Mouse (Mus musculus) forebrain, embryonic 16.5 days (tissue): ENCODE results near the gene Dlgap4. TPM values are rescaled to one million over a fixed set of nuclear protein-coding genes. Genes with fewer than 3 reads are reported as not detected.
A peak's percentile ranks its signal among the peaks of the same experiment; 100 is the strongest.

Experiments
- ATAC-seq: fragments of 200-750 bp; cut with Nextera tagmentation; 2 replicates; pipeline ENCODE4 v1.8.0; 2017; ENCODE audit warnings: mild to moderate bottlenecking, moderate library complexity
- H3K27ac ChIP-seq: fragments of 300-500 bp; sonication (generic); 2 replicates; pipeline ENCODE4 v1.5.1; 2014; ENCODE audit warnings: low read length, control low read depth
- H3K27me3 ChIP-seq: fragments of 300-500 bp; sonication (generic); replicated peaks from 2 replicates; pipeline ENCODE4 v1.6.1; 2014; ENCODE audit warnings: low read length; ENCODE audit not compliant: control insufficient read depth, insufficient read depth
- H3K36me3 ChIP-seq: fragments of 300-500 bp; sonication (generic); 2 replicates; pipeline ENCODE4 v1.6.1; 2014; ENCODE audit not compliant: control insufficient read depth, insufficient read depth
- H3K4me1 ChIP-seq: fragments of 300-500 bp; sonication (generic); replicated peaks from 2 replicates; pipeline ENCODE4 v1.6.1; 2014; ENCODE audit warnings: low read length; ENCODE audit not compliant: control insufficient read depth, insufficient read depth
- H3K4me2 ChIP-seq: fragments of 300-500 bp; sonication (generic); 2 replicates; pipeline ENCODE4 v1.6.1; 2014; ENCODE audit warnings: mild to moderate bottlenecking, low read length, control low read depth
- H3K4me3 ChIP-seq: fragments of 300-500 bp; sonication (generic); replicated peaks from 2 replicates; pipeline ENCODE4 v1.5.1; 2014; ENCODE audit warnings: mild to moderate bottlenecking, low read length, control low read depth
- H3K9ac ChIP-seq: fragments of 300-500 bp; sonication (generic); replicated peaks from 2 replicates; pipeline ENCODE4 v1.6.1; 2014; ENCODE audit warnings: low read depth, low read length, control low read depth
- H3K9me3 ChIP-seq: fragments of 300-500 bp; sonication (generic); 2 replicates; pipeline ENCODE4 v1.6.1; 2016; ENCODE audit warnings: low read length; ENCODE audit not compliant: control insufficient read depth
- WGBS: fragments of 180-500 bp; shearing (Covaris S2); extraction: QIAGEN DNeasy Blood & Tissue Kit; methylation state at CpG from one replicate; pipeline ENCODE4 v1.1.7; 2014; 5-methylcytosine and 5-hydroxymethylcytosine counted together
- polyA plus RNA-seq: library from polyadenylated mRNA; unstranded; fragments of >200 nt; fragmentation: Nextera tagmentation; extraction: Ambion mirVana; gene quantifications from 2 replicates; pipeline ENCODE4 v1.2.1, GENCODE M21; 2015

Dlgap4 gene
- polyA plus RNA-seq, 1 experiment from 2014 or later: 361 TPM

GRCm38 (mm10) chr2:156693241-156693807, 79.8 kb downstream of the Dlgap4 start:
- no peak overlapping the region for H3K27ac ChIP-seq
- WGBS: 38% methylated on average over 11 of the region's 11 CpGs
- ATAC-seq: no peak
- no peaks in the 10 kb centered on the region for H3K27me3 ChIP-seq
- H3K36me3 ChIP-seq: no peaks in the 10 kb centered on the region
- no peaks in the 10 kb centered on the region for H3K9me3 ChIP-seq
- no peak overlapping the region for H3K9ac ChIP-seq
- H3K4me2 ChIP-seq: no peak overlapping the region
- H3K4me1 ChIP-seq: peaks cover 22% of the 10 kb centered on the region
- H3K4me3 ChIP-seq: no peak overlapping the region

- H3K9me3 ChIP-seq: no peaks in the 10 kb centered on the region
- no peak overlapping the region for H3K4me2 ChIP-seq
- ATAC-seq: peak; percentile 37; the same call in 1 of the 2 replicates
- H3K9ac ChIP-seq: no peak overlapping the region
- 44% methylated on average over 8 of the region's 8 CpGs for WGBS
- H3K27me3 ChIP-seq: no peaks in the 10 kb centered on the region
- peaks cover 13% of the 10 kb centered on the region for H3K4me1 ChIP-seq
- H3K36me3 ChIP-seq: no peaks in the 10 kb centered on the region
- H3K4me3 ChIP-seq: no peak overlapping the region
- H3K27ac ChIP-seq: no peak overlapping the region
Measured at GRCm38 (mm10) chr2:156697261-156697660, 83.8 kb downstream of the Dlgap4 start.

- Histone ChIP-seq H3K4me2 (no peak overlapping the region), H3K4me3 (no peak overlapping the region), H3K9ac (no peak overlapping the region), H3K27me3 (no peaks in the 10 kb centered on the region), H3K36me3 (no peaks in the 10 kb centered on the region), H3K4me1 (peaks cover 11% of the 10 kb centered on the region), H3K9me3 (no peaks in the 10 kb centered on the region), H3K27ac (no peak overlapping the region)
- 72% methylated on average over 9 of the region's 9 CpGs for WGBS
- no peak for ATAC-seq
Measured at GRCm38 (mm10) chr2:156698168-156698567, 84.7 kb downstream of the Dlgap4 start.

GRCm38 (mm10) chr2:156705473-156705872, 92.0 kb downstream of the Dlgap4 start:
- 19% methylated on average over 6 of the region's 6 CpGs for WGBS
- peak; percentile 59 for ATAC-seq
- Histone ChIP-seq H3K4me1 (no peaks in the 10 kb centered on the region), H3K27me3 (no peaks in the 10 kb centered on the region), H3K9ac (no peak overlapping the region), H3K36me3 (no peaks in the 10 kb centered on the region), H3K4me2 (no peak overlapping the region), H3K27ac (no peak overlapping the region), H3K9me3 (no peaks in the 10 kb centered on the region), H3K4me3 (no peak overlapping the region)

- no peaks in the 10 kb centered on the region for H3K27me3 ChIP-seq
- no peaks in the 10 kb centered on the region for H3K9me3 ChIP-seq
- 0 out of 2 replicates have a peak overlapping the region, but pooled peaks have one; percentile 11 for H3K4me2 ChIP-seq
- no peak for ATAC-seq
- H3K4me3 ChIP-seq: no peak overlapping the region
- H3K27ac ChIP-seq: no peak overlapping the region; the same call in 1 of the 2 replicates
- H3K4me1 ChIP-seq: peaks cover 25% of the 10 kb centered on the region
- WGBS: 77% methylated on average over 6 of the region's 6 CpGs
- H3K9ac ChIP-seq: no peak overlapping the region
- H3K36me3 ChIP-seq: no peaks in the 10 kb centered on the region
Measured at GRCm38 (mm10) chr2:156716683-156717082, 103.2 kb downstream of the Dlgap4 start.

- Histone ChIP-seq H3K9me3 (no peaks in the 10 kb centered on the region), H3K4me1 (peaks cover 27% of the 10 kb centered on the region), H3K27me3 (no peaks in the 10 kb centered on the region), H3K4me2 (peak overlapping the region; percentile 47), H3K4me3 (peak overlapping the region; percentile 17), H3K27ac (peak overlapping the region; percentile 93), H3K36me3 (no peaks in the 10 kb centered on the region), H3K9ac (peak overlapping the region; percentile 54)
- WGBS: 19% methylated on average over 17 of the region's 17 CpGs
- ATAC-seq: peak; percentile 11; the same call in 1 of the 2 replicates
Measured at GRCm38 (mm10) chr2:156717320-156718281, 104.1 kb downstream of the Dlgap4 start.

- no peaks in the 10 kb centered on the region for H3K9me3 ChIP-seq
- H3K4me3 ChIP-seq: no peak overlapping the region
- peaks cover 37% of the 10 kb centered on the region for H3K4me1 ChIP-seq
- H3K27ac ChIP-seq: peak overlapping the region; percentile 28; the same call in 1 of the 2 replicates
- no peaks in the 10 kb centered on the region for H3K27me3 ChIP-seq
- ATAC-seq: no peak
- 70% methylated on average over 5 of the region's 5 CpGs for WGBS
- no peak overlapping the region for H3K9ac ChIP-seq
- no peaks in the 10 kb centered on the region for H3K36me3 ChIP-seq
- no peak overlapping the region for H3K4me2 ChIP-seq
Measured at GRCm38 (mm10) chr2:156718793-156719192, 105.3 kb downstream of the Dlgap4 start.

- H3K9me3 ChIP-seq: no peaks in the 10 kb centered on the region
- no peak for ATAC-seq
- peak overlapping the region; percentile 92 for H3K27ac ChIP-seq
- H3K36me3 ChIP-seq: no peaks in the 10 kb centered on the region
- peak overlapping the region; percentile 100 for H3K9ac ChIP-seq
- WGBS: 89% methylated on average over 7 of the region's 8 CpGs
- peaks cover 46% of the 10 kb centered on the region for H3K4me1 ChIP-seq
- no peaks in the 10 kb centered on the region for H3K27me3 ChIP-seq
- peak overlapping the region; percentile 68 for H3K4me2 ChIP-seq
- H3K4me3 ChIP-seq: peak overlapping the region; percentile 97
Measured at GRCm38 (mm10) chr2:156719549-156720312, 106.2 kb downstream of the Dlgap4 start.

- ATAC-seq: no peak
Measured at GRCm38 (mm10) chr2:156720313-156720674, 106.8 kb downstream of the Dlgap4 start.

More at GRCm38 (mm10) chr2:156720313-156720674, 106.8 kb downstream of the Dlgap4 start:
- no peaks in the 10 kb centered on the region for H3K36me3 ChIP-seq
- H3K27ac ChIP-seq: peak overlapping the region; percentile 92
- peak overlapping the region; percentile 100 for H3K9ac ChIP-seq
- H3K9me3 ChIP-seq: no peaks in the 10 kb centered on the region
- H3K4me2 ChIP-seq: peak overlapping the region; percentile 68
- peaks cover 52% of the 10 kb centered on the region for H3K4me1 ChIP-seq
- no peaks in the 10 kb centered on the region for H3K27me3 ChIP-seq
- whole genome bisulfite sequencing: 1% methylated on average over 10 of the region's 10 CpGs
- peak overlapping the region; percentile 97 for H3K4me3 ChIP-seq
